Mouse (Mus musculus) E14TG2a.4 (cell line): ENCODE results near the gene Tspan12.

Experiments used
- CTCF ChIP-seq: conservative IDR thresholded peaks from 2 replicates; pipeline ENCODE4 v1.5.1; 2014; ENCODE audit warnings: low read length
- NANOG ChIP-seq: IDR thresholded peaks from 2 replicates; pipeline ENCODE4 v1.6.1; 2014; ENCODE audit warnings: borderline replicate concordance, low read length, mixed read lengths
- POU5F1 ChIP-seq: IDR thresholded peaks from 2 replicates; pipeline ENCODE4 v1.6.1; 2014; ENCODE audit warnings: low read length, borderline replicate concordance

GRCm38 (mm10) chr6:21774213-21774916 lies 78.0 kb downstream of the Tspan12 start:
- no peak for TF ChIP-seq CTCF
- TF ChIP-seq NANOG: no peak
- no peak for TF ChIP-seq POU5F1
